7 mouse cellular contexts compared by ENCODE assay signal in genomic region chr12:40037226-40037813, GRCm38 (mm10). TPM values are rescaled to one million over a fixed set of nuclear protein-coding genes. Genes with fewer than 3 reads are reported as not detected.
A peak's percentile ranks its signal among the peaks of the same experiment; 100 is the strongest.
DNase-seq lines count a peak whose midpoint lies in the region; ATAC-seq lines count a peak whose summit lies in the region.

No protein-coding gene starts in this region.

- no peaks in the 10 kb centered on the region for H3K9me3 ChIP-seq in intestine, embryonic 15.5 days
- H3K9me3 ChIP-seq in midbrain, embryonic 10.5 days (replicated peaks) = no peaks in the 10 kb centered on the region

- peak overlapping the region; percentile 80 for H3K9ac ChIP-seq in intestine, embryonic 15.5 days

- no peaks in the 10 kb centered on the region for H3K4me1 ChIP-seq in intestine, embryonic 15.5 days (replicated peaks)
- H3K4me1 ChIP-seq in midbrain, embryonic 10.5 days = peaks cover 27% of the 10 kb centered on the region

- H3K27me3 ChIP-seq in intestine, embryonic 15.5 days (replicated peaks) = no peaks in the 10 kb centered on the region
- peaks cover 7% of the 10 kb centered on the region; the same call in 1 of the 2 replicates for H3K27me3 ChIP-seq in midbrain, embryonic 10.5 days (ENCODE audit: low read depth, poor library complexity, severe bottlenecking)

- DNase-seq in adrenal gland, adult (ENCODE audit: inconsistent age in 2 of 2, low spot score in 1 of 2) = peak; percentile 99 to 100
- DNase-seq in embryo, embryonic 10.5 days (ENCODE audit: low spot score) = peak; percentile 98
- peak; percentile 99 for DNase-seq in gastrocnemius, postnatal 25 days
- DNase-seq in left cerebral cortex, postnatal 25 days (ENCODE audit: low spot score in 2 of 2) = peak; percentile 99
- peak; percentile 99 for DNase-seq in midbrain, embryonic 10.5 days (ENCODE audit: low spot score)
- peak; percentile 97 for DNase-seq in right cerebral cortex, postnatal 4 days

- ATAC-seq in intestine, embryonic 15.5 days = peak; percentile 97

- peak overlapping the region; percentile 86 for H3K4me3 ChIP-seq in intestine, embryonic 15.5 days (replicated peaks)
- peak overlapping the region; percentile 83 for H3K4me3 ChIP-seq in midbrain, embryonic 10.5 days

- under 1% methylated on average over 59 of the region's 60 CpGs for WGBS in intestine, embryonic 15.5 days
- WGBS in midbrain, embryonic 10.5 days = under 1% methylated on average over 58 of the region's 60 CpGs

- H3K36me3 ChIP-seq in intestine, embryonic 15.5 days = no peaks in the 10 kb centered on the region
- H3K36me3 ChIP-seq in midbrain, embryonic 10.5 days = peaks cover 19% of the 10 kb centered on the region

- peak overlapping the region; percentile 93 for H3K27ac ChIP-seq in intestine, embryonic 15.5 days
- H3K27ac ChIP-seq in midbrain, embryonic 10.5 days (replicated peaks) = peak overlapping the region; percentile 94

- peak overlapping the region; percentile 79 for H3K4me2 ChIP-seq in intestine, embryonic 15.5 days (replicated peaks)

- intact Hi-C loops in left cerebral cortex, postnatal 25 days (cut with DNase I) = loop anchor here (2.0 kb wide), 2 partner anchors 63 to 301 kb away; no protein-coding TSS in a partner anchor

RNA-seq across cellular contexts. Expression of gene Arl4a, which starts 0.5 kb away (rescaled TPM):
- 10 to 100 TPM; 18.4 to 20.5 TPM for total RNA-seq in gastrocnemius, postnatal 25 days (2021)
- polyA plus RNA-seq in intestine, embryonic 15.5 days (2015; fragmentation: Nextera tagmentation; extraction: Ambion mirVana) = 67.9 and 74.1 TPM in 2 replicates
- 10 to 100 TPM; 48.1 to 48.2 TPM for total RNA-seq in left cerebral cortex, postnatal 25 days (2021)
- 74.3 and 78.1 TPM in 2 replicates for polyA plus RNA-seq in midbrain, embryonic 10.5 days (2016; fragmentation: Nextera tagmentation; extraction: Ambion mirVana)

Comparison
In these comparisons a context has a peak if more than half of its experiments do, and no peak if none do; other contexts are left out.
1. Peak in every context shown above with its lines: DNase-seq, ATAC-seq, H3K4me3 ChIP-seq and H3K27ac ChIP-seq.